In the genomic region with DNA sequence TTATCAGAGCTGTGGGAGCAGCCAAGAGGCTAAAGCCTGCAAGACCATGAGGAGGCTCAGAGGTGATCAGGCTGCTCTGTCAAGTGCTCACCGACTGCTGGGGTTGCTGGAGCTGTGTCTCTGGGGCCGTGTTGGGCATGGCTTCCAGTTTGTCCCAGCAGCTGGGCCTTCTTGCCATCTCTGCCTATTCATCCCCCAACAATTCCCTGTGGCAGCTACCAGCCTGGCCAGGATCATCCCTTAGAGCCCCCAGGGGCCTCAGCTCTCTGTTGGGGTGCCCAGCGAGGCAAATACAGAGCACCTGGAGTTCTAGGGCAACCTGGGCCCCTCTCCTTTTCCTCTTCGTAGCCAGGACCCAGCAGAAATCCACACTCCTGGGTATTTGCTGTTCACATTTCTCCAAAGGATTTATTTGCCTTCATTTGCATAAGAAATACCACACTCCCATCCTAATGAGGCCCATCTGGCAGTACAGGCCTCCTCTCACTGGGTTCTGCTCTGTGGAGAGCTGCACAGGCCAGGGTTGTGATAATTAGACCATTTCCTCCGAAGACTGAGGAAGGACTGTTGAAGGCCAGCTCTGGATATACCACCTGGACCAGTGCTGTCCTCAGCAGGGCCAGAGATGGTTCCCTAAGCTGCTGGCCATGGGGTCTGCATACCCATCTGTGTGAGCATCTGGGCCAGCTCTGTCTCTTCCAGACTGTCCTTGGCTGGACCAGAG, we compare ENCODE assay signal across 11 mouse cellular contexts.
DNase-seq lines count a peak whose midpoint lies in the region; ATAC-seq lines count a peak whose summit lies in the region.
"Had no signal": no experiment of that assay in that cellular context is flagged by ENCODE, and none has a peak within 500 bp of the region (broad histone marks: within the 10 kb centered on the region; RNA-seq: fewer than 3 reads in every experiment).

No protein-coding gene starts in this region.

- no peaks in the 10 kb centered on the region for H3K27me3 ChIP-seq in embryonic facial prominence, embryonic 13.5 days
- no peaks in the 10 kb centered on the region for H3K27me3 ChIP-seq in hindbrain, embryonic 13.5 days
- no peaks in the 10 kb centered on the region for H3K27me3 ChIP-seq in midbrain, embryonic 15.5 days (replicated peaks)
- H3K27me3 ChIP-seq: stomach, embryonic 15.5 days had no signal

- H3K9me3 ChIP-seq in embryonic facial prominence, embryonic 13.5 days, result no peaks in the 10 kb centered on the region
- H3K9me3 ChIP-seq in hindbrain, embryonic 13.5 days, result no peaks in the 10 kb centered on the region
- H3K9me3 ChIP-seq in midbrain, embryonic 15.5 days, result no peaks in the 10 kb centered on the region
- H3K9me3 ChIP-seq: limb, embryonic 10.5 days; stomach, embryonic 15.5 days had no signal

- DNase-seq in brain, adult 2 months (ENCODE audit: low read depth, low spot score), result peak; percentile 36
- no peak for DNase-seq in urinary bladder, adult 2 months (ENCODE audit: low spot score)
- no peak for DNase-seq in heart, postnatal 36 days
- DNase-seq: liver, postnatal 0 days had no signal

- H3K27ac ChIP-seq in embryonic facial prominence, embryonic 13.5 days, result peak overlapping the region; percentile 71
- H3K27ac ChIP-seq in hindbrain, embryonic 13.5 days, result peak overlapping the region; percentile 78
- H3K27ac ChIP-seq in midbrain, embryonic 15.5 days, result peak overlapping the region; percentile 55
- H3K27ac ChIP-seq: kidney, postnatal 0 days; limb, embryonic 10.5 days; stomach, embryonic 15.5 days had no signal

- peaks cover 17% of the 10 kb centered on the region for H3K4me1 ChIP-seq in embryonic facial prominence, embryonic 13.5 days
- H3K4me1 ChIP-seq in hindbrain, embryonic 13.5 days (replicated peaks), result peaks cover 21% of the 10 kb centered on the region
- H3K4me1 ChIP-seq in midbrain, embryonic 15.5 days, result peaks cover 5% of the 10 kb centered on the region
- H3K4me1 ChIP-seq: stomach, embryonic 15.5 days had no signal

- H3K36me3 ChIP-seq in embryonic facial prominence, embryonic 13.5 days, result no peaks in the 10 kb centered on the region
- H3K36me3 ChIP-seq in hindbrain, embryonic 13.5 days, result no peaks in the 10 kb centered on the region
- no peaks in the 10 kb centered on the region for H3K36me3 ChIP-seq in midbrain, embryonic 15.5 days (replicated peaks)
- H3K36me3 ChIP-seq: limb, embryonic 10.5 days; stomach, embryonic 15.5 days had no signal

- no peak overlapping the region for H3K9ac ChIP-seq in embryonic facial prominence, embryonic 13.5 days
- no peak overlapping the region for H3K9ac ChIP-seq in hindbrain, embryonic 13.5 days
- no peak overlapping the region for H3K9ac ChIP-seq in midbrain, embryonic 15.5 days
- H3K9ac ChIP-seq: liver, postnatal 0 days; stomach, embryonic 15.5 days had no signal

- ATAC-seq in embryonic facial prominence, embryonic 13.5 days (ENCODE audit: insufficient number of reproducible peaks, insufficient read depth, low FRiP score, low TSS enrichment, low read depth), result no peak
- peak; percentile 74 for ATAC-seq in hindbrain, embryonic 13.5 days (ENCODE audit: low FRiP score)
- ATAC-seq in midbrain, embryonic 15.5 days (replicated peaks), result peak; percentile 80
- no peak for ATAC-seq in erythroid progenitor cell, adult 5-6 weeks (replicated peaks; ENCODE audit: low FRiP score, poor library complexity, severe bottlenecking)
- ATAC-seq: liver, postnatal 0 days had no signal

- no peak overlapping the region for H3K4me2 ChIP-seq in embryonic facial prominence, embryonic 13.5 days
- no peak overlapping the region for H3K4me2 ChIP-seq in hindbrain, embryonic 13.5 days
- no peak overlapping the region for H3K4me2 ChIP-seq in midbrain, embryonic 15.5 days
- H3K4me2 ChIP-seq: stomach, embryonic 15.5 days had no signal

- H3K4me3 ChIP-seq in embryonic facial prominence, embryonic 13.5 days, result no peak overlapping the region
- H3K4me3 ChIP-seq in hindbrain, embryonic 13.5 days, result no peak overlapping the region
- no peak overlapping the region for H3K4me3 ChIP-seq in midbrain, embryonic 15.5 days
- H3K4me3 ChIP-seq: limb, embryonic 10.5 days; stomach, embryonic 15.5 days had no signal

- WGBS in embryonic facial prominence, embryonic 13.5 days, result 39% methylated on average over 5 of the region's 5 CpGs
- WGBS in hindbrain, embryonic 13.5 days, result 23% methylated on average over 5 of the region's 5 CpGs
- 21% methylated on average over 5 of the region's 5 CpGs for WGBS in midbrain, embryonic 15.5 days

- intact Hi-C loops in heart, postnatal 36 days (cut with DNase I), result no loop called here

Comparison
In these comparisons a context has a peak if more than half of its experiments do, and no peak if none do; other contexts are left out.
1. ATAC-seq: peak in hindbrain, embryonic 13.5 days (single experiment) and midbrain, embryonic 15.5 days (single experiment); none in embryonic facial prominence, embryonic 13.5 days (single experiment) and erythroid progenitor cell, adult 5-6 weeks (single experiment).
2. Peak in every context shown above with its lines, with median percentiles within 50 percentile points of each other: H3K27ac ChIP-seq.